Mouse (Mus musculus) embryonic fibroblast, embryonic 13.5 days (primary cell): ENCODE results near the gene Tapbp.

Experiments
- CTCF ChIP-seq: IDR thresholded peaks from 2 replicates; pipeline ENCODE4 v1.5.1; 2011; ENCODE audit warnings: mild to moderate bottlenecking, control low read depth, low read length, moderate library complexity, borderline replicate concordance; ENCODE audit not compliant: insufficient read depth
- POLR2A ChIP-seq: IDR thresholded peaks from 2 replicates; pipeline ENCODE4 v1.6.1; 2011; ENCODE audit warnings: low read depth, mild to moderate bottlenecking, control low read depth, low read length, moderate library complexity

- peak; percentile 50 for TF ChIP-seq POLR2A
- TF ChIP-seq CTCF: peak; percentile 8; the same call in 1 of the 2 replicates
Measured at GRCm38 (mm10) chr17:33929371-33930279, 13.9 kb downstream of the Tapbp start, which contains the start of gene Rgl2.
